Mouse (Mus musculus) naive thymus-derived CD4-positive, alpha-beta T cell, adult 5 months (primary cell): Measurements from ENCODE around the gene Cacng1. TPM values are rescaled to one million over a fixed set of nuclear protein-coding genes. Genes with fewer than 3 reads are reported as not detected.

Experiments
- polyA plus RNA-seq: library from polyadenylated mRNA; unstranded; fragments of 100-300 nt; shearing (Covaris generic); gene quantifications from one replicate; pipeline ENCODE4 v1.2.1, GENCODE M21; 2017

Cacng1 gene
- not detected for polyA plus RNA-seq

DNA sequence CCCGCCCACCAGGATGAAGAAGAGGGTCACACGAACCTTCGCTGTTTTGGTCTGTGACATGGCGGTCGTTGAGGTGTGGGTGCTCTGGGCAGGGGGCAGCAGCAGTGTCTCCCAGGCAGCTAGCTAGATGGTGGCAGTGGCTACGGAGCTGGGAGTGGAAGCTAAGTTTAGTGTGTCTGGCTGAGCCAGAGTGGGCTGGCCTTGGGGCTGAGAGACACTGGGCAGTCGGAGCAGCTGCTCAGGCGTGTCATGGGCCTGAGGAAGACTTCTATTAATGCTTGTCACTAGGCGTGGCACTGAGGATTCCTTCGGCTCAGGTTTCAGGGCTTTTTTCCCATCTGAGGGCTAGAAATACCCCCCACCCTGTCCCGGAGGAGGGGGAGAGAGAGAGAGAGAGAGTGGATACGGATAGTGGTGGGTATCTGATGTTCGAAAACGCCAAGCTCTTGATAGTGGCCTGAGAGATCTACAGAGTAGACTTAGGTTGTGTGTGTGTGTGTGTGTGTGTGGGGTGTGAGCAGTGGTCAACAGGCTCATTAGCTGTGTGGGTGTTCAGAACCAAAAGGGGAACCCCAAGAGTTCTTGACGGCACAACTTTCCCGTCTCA, at the start of gene Cacng1:
Gene Cacng1, minus strand, starts transcription at position 191 of the 607 bp plus-strand sequence.

Other genes with a start within 250 kb of the Cacng1 start
- gene Pitpnc1, start 245.8 kb downstream of the Cacng1 start, polyA plus RNA-seq, result 128 TPM
- 102 TPM for gene Psmd12, start 237.0 kb downstream of the Cacng1 start, polyA plus RNA-seq
- gene Helz, start 168.6 kb downstream of the Cacng1 start, polyA plus RNA-seq, result 57.2 TPM
- gene Cacng4, start 78.0 kb upstream of the Cacng1 start, polyA plus RNA-seq, result not detected
- gene Cacng5, start 198.5 kb upstream of the Cacng1 start, polyA plus RNA-seq, result not detected